ENCODE assay signal across 16 mouse cellular contexts in the genomic region with DNA sequence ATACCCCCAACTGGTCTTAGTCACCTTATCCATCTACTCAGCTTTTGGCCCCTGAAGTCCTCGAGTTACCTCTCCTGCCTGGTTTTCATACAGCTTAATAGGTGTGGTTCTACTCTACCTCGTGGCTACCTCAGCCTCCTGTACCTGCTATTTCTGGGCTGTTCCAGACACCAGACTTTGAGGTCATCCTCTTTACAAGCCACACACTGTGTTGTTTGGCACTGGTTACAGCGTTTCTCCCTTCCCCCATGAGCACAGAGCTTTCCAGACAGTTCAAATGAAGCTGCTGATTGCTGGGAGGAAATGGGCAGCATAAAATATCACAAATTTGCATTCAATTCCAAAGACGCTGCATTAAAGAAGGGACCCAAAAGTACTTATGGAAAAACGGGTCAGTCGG.
"Had no signal": no experiment of that assay in that cellular context is flagged by ENCODE, and none has a peak within 500 bp of the region (broad histone marks: within the 10 kb centered on the region; RNA-seq: fewer than 3 reads in every experiment).

No protein-coding gene starts in this region.

- H3K4me2 ChIP-seq: neural tube, embryonic 13.5 days; neural tube, embryonic 15.5 days; stomach, embryonic 15.5 days had no signal

- H3K9ac ChIP-seq: neural tube, embryonic 13.5 days; neural tube, embryonic 15.5 days; stomach, embryonic 15.5 days had no signal

- DNase-seq: retina, postnatal 1 day; right cerebral cortex, adult 18-20 months; right cerebral cortex, postnatal 14 days; right cerebral cortex, postnatal 25 days; right cerebral cortex, postnatal 4 days; spleen, adult 18-20 months; thymus, adult 18-20 months; thymus, adult 2 months; thymus, postnatal 14 days; thymus, postnatal 25 days; thymus, postnatal 36 days; thymus, postnatal 4 days had no signal

- H3K36me3 ChIP-seq: neural tube, embryonic 15.5 days had no signal

- H3K27ac ChIP-seq: neural tube, embryonic 13.5 days; neural tube, embryonic 15.5 days; stomach, embryonic 15.5 days; stomach, postnatal 0 days had no signal

- H3K27me3 ChIP-seq: neural tube, embryonic 13.5 days; neural tube, embryonic 15.5 days; stomach, embryonic 15.5 days had no signal

- H3K9me3 ChIP-seq: neural tube, embryonic 13.5 days; neural tube, embryonic 15.5 days; stomach, embryonic 15.5 days had no signal

- H3K4me3 ChIP-seq: neural tube, embryonic 13.5 days; neural tube, embryonic 15.5 days; stomach, embryonic 15.5 days had no signal
